ENCODE assay signal across 40 mouse cellular contexts in genomic region chr11:73315961-73316360, GRCm38 (mm10). TPM values are rescaled to one million over a fixed set of nuclear protein-coding genes. Genes with fewer than 3 reads are reported as not detected.
"Had no signal": no experiment of that assay in that cellular context is flagged by ENCODE, and none has a peak within 500 bp of the region (broad histone marks: within the 10 kb centered on the region; RNA-seq: fewer than 3 reads in every experiment).

No protein-coding gene starts in this region.

- H3K27me3 ChIP-seq: heart, embryonic 12.5 days; hindbrain, embryonic 12.5 days; intestine, embryonic 15.5 days; limb, embryonic 12.5 days; liver, embryonic 13.5 days; liver, embryonic 15.5 days had no signal

- H3K4me1 ChIP-seq: heart, embryonic 10.5 days; heart, embryonic 12.5 days; hindbrain, embryonic 10.5 days; hindbrain, embryonic 12.5 days; intestine, embryonic 15.5 days; limb, embryonic 10.5 days; limb, embryonic 12.5 days; liver, embryonic 13.5 days; liver, embryonic 15.5 days had no signal

- H3K9ac ChIP-seq: heart, embryonic 12.5 days; hindbrain, embryonic 12.5 days; hindbrain, embryonic 14.5 days; intestine, embryonic 15.5 days; limb, embryonic 12.5 days; liver, embryonic 13.5 days; liver, embryonic 15.5 days had no signal

- H3K36me3 ChIP-seq: heart, embryonic 10.5 days; heart, embryonic 12.5 days; hindbrain, embryonic 10.5 days; hindbrain, embryonic 12.5 days; intestine, embryonic 15.5 days; limb, embryonic 10.5 days; limb, embryonic 12.5 days; liver, embryonic 13.5 days; liver, embryonic 15.5 days had no signal

- DNase-seq: gastrocnemius, adult 2 months; gastrocnemius, postnatal 10 days; gastrocnemius, postnatal 25 days; heart, adult 2 months; heart, postnatal 10 days; heart, postnatal 4 days; kidney, adult 18-20 months; kidney, adult 8-10 months; kidney, postnatal 10 days; kidney, postnatal 25 days; kidney, postnatal 4 days; layer of hippocampus, postnatal 36 days; liver; liver, embryonic 13.5 days had no signal

- H3K9me3 ChIP-seq: heart, embryonic 10.5 days; heart, embryonic 12.5 days; hindbrain, embryonic 10.5 days; hindbrain, embryonic 12.5 days; intestine, embryonic 15.5 days; limb, embryonic 10.5 days; limb, embryonic 12.5 days; liver, embryonic 13.5 days; liver, embryonic 15.5 days had no signal

- H3K27ac ChIP-seq: gastrocnemius, adult 2 months; heart, adult 2 months; heart, embryonic 10.5 days; hindbrain, embryonic 10.5 days; hindbrain, embryonic 12.5 days; hindbrain, embryonic 14.5 days; intestine, embryonic 15.5 days; layer of hippocampus, adult 2 months; limb, embryonic 10.5 days; limb, embryonic 12.5 days; liver, embryonic 13.5 days; liver, embryonic 15.5 days had no signal

- H3K4me3 ChIP-seq: gastrocnemius, adult 2 months; heart, adult 2 months; heart, embryonic 10.5 days; heart, embryonic 12.5 days; hindbrain, embryonic 10.5 days; hindbrain, embryonic 12.5 days; intestine, embryonic 15.5 days; layer of hippocampus, adult 2 months; limb, embryonic 10.5 days; limb, embryonic 12.5 days; liver, embryonic 13.5 days; liver, embryonic 15.5 days had no signal

RNA-seq across cellular contexts. Expression of gene Aspa, which starts 13.4 kb away (rescaled TPM):
- polyA plus RNA-seq: heart, embryonic 10.5 days; heart, embryonic 12.5 days; inflammation-experienced regulatory T-cells, adult 6 months; limb, embryonic 10.5 days had no signal

RNA-seq across cellular contexts. Expression of gene Gm49340, which starts 13.6 kb away (rescaled TPM):
- total RNA-seq: gastrocnemius, adult 2 months; gastrocnemius, postnatal 10 days; gastrocnemius, postnatal 25 days; gastrocnemius, postnatal 4 days; granulocyte monocyte progenitor cell, adult 5-6 weeks; heart, adult 2 months; heart, postnatal 10 days; heart, postnatal 25 days; heart, postnatal 4 days; layer of hippocampus, adult 2 months; layer of hippocampus, postnatal 10 days; layer of hippocampus, postnatal 36 days; left cerebral cortex, adult 18-20 months; left cerebral cortex, postnatal 14 days; left cerebral cortex, postnatal 36 days had no signal
- polyA plus RNA-seq: heart, adult 2 months; heart, embryonic 10.5 days; heart, embryonic 12.5 days; heart, embryonic 14.5 days; heart, embryonic 16.5 days; hindbrain, embryonic 10.5 days; hindbrain, embryonic 12.5 days; hindbrain, embryonic 14.5 days; hindbrain, embryonic 16.5 days; inflammation-experienced regulatory T-cells, adult 6 months; intestine, embryonic 15.5 days; intestine, postnatal 0 days; kidney, embryonic 14.5 days; kidney, embryonic 16.5 days; limb, embryonic 10.5 days; limb, embryonic 12.5 days; limb, embryonic 14.5 days; liver, embryonic 11.5 days; liver, embryonic 13.5 days had no signal

RNA-seq across cellular contexts. Expression of gene Spata22, which starts 13.6 kb away (rescaled TPM):
- total RNA-seq: gastrocnemius, adult 2 months; gastrocnemius, postnatal 10 days; gastrocnemius, postnatal 25 days; gastrocnemius, postnatal 4 days; granulocyte monocyte progenitor cell, adult 5-6 weeks; heart, adult 2 months; heart, postnatal 10 days; heart, postnatal 25 days; heart, postnatal 4 days; layer of hippocampus, adult 2 months; layer of hippocampus, postnatal 10 days; layer of hippocampus, postnatal 36 days; left cerebral cortex, adult 18-20 months; left cerebral cortex, postnatal 14 days; left cerebral cortex, postnatal 36 days had no signal
- polyA plus RNA-seq: heart, embryonic 10.5 days; heart, embryonic 12.5 days; heart, embryonic 14.5 days; heart, embryonic 16.5 days; hindbrain, embryonic 10.5 days; hindbrain, embryonic 12.5 days; hindbrain, embryonic 14.5 days; inflammation-experienced regulatory T-cells, adult 6 months; limb, embryonic 10.5 days; limb, embryonic 12.5 days; limb, embryonic 14.5 days; liver, embryonic 11.5 days had no signal

RNA-seq across cellular contexts. Expression of gene Olfr20, which starts 34.6 kb away (rescaled TPM):
- total RNA-seq: gastrocnemius, adult 2 months; gastrocnemius, postnatal 10 days; gastrocnemius, postnatal 25 days; gastrocnemius, postnatal 4 days; granulocyte monocyte progenitor cell, adult 5-6 weeks; heart, adult 2 months; heart, postnatal 10 days; heart, postnatal 25 days; heart, postnatal 4 days; layer of hippocampus, adult 2 months; layer of hippocampus, postnatal 10 days; layer of hippocampus, postnatal 36 days; left cerebral cortex, adult 18-20 months; left cerebral cortex, postnatal 14 days; left cerebral cortex, postnatal 36 days had no signal
- polyA plus RNA-seq: heart, adult 2 months; heart, embryonic 10.5 days; heart, embryonic 12.5 days; heart, embryonic 14.5 days; heart, embryonic 16.5 days; hindbrain, embryonic 10.5 days; hindbrain, embryonic 12.5 days; hindbrain, embryonic 14.5 days; hindbrain, embryonic 16.5 days; inflammation-experienced regulatory T-cells, adult 6 months; intestine, embryonic 15.5 days; intestine, postnatal 0 days; kidney, embryonic 14.5 days; kidney, embryonic 16.5 days; limb, embryonic 10.5 days; limb, embryonic 12.5 days; limb, embryonic 14.5 days; liver, embryonic 13.5 days; liver, embryonic 15.5 days had no signal

RNA-seq across cellular contexts. Expression of gene Trpv3, which starts 48.8 kb away (rescaled TPM):
- total RNA-seq: gastrocnemius, adult 2 months; granulocyte monocyte progenitor cell, adult 5-6 weeks had no signal
- polyA plus RNA-seq: inflammation-experienced regulatory T-cells, adult 6 months had no signal
